Mouse (Mus musculus) limb, embryonic 11.5 days (tissue): ENCODE data around the gene Olfr352. TPM values are rescaled to one million over a fixed set of nuclear protein-coding genes. Genes with fewer than 3 reads are reported as not detected.

Experiments used
- ATAC-seq: fragments of 200-750 bp; cut with Nextera tagmentation; 2 replicates; pipeline ENCODE4 v1.8.0; 2017; ENCODE audit warnings: low read depth; ENCODE audit not compliant: insufficient number of reproducible peaks, low FRiP score, low TSS enrichment
- DNase-seq: peaks from one replicate; pipeline ENCODE4 v3.0.0-alpha.2; 2015; ENCODE audit warnings: low spot score
- H3K27ac ChIP-seq: fragments of 300-500 bp; sonication (generic); replicated peaks from 2 replicates; pipeline ENCODE4 v1.5.1; 2014; ENCODE audit warnings: low read depth, mild to moderate bottlenecking, low read length
- H3K27me3 ChIP-seq: fragments of 300-500 bp; sonication (generic); 2 replicates; pipeline ENCODE4 v1.6.1; 2014; ENCODE audit warnings: mild to moderate bottlenecking, low read length, mixed read lengths; ENCODE audit not compliant: control insufficient read depth, insufficient read depth
- H3K36me3 ChIP-seq: fragments of 300-500 bp; sonication (generic); 2 replicates; pipeline ENCODE4 v1.6.1; 2014; ENCODE audit warnings: mild to moderate bottlenecking, low read length, moderate library complexity, mixed read lengths; ENCODE audit not compliant: control insufficient read depth, insufficient read depth
- H3K4me1 ChIP-seq: fragments of 300-500 bp; sonication (generic); 2 replicates; pipeline ENCODE4 v1.6.1; 2014; ENCODE audit warnings: low read length, mixed read lengths; ENCODE audit not compliant: control insufficient read depth, insufficient read depth
- H3K4me2 ChIP-seq: fragments of 300-500 bp; sonication (generic); 2 replicates; pipeline ENCODE4 v1.6.1; 2014; ENCODE audit warnings: low read depth, mild to moderate bottlenecking, moderate library complexity; ENCODE audit not compliant: severe bottlenecking
- H3K4me3 ChIP-seq: fragments of 300-500 bp; sonication (generic); 2 replicates; pipeline ENCODE4 v1.5.1; 2014; ENCODE audit warnings: low read depth, low read length
- H3K9ac ChIP-seq: fragments of 300-500 bp; sonication (generic); 2 replicates; pipeline ENCODE4 v1.6.1; 2014; ENCODE audit warnings: mild to moderate bottlenecking, low read length
- H3K9me3 ChIP-seq: fragments of 300-500 bp; sonication (generic); 2 replicates; pipeline ENCODE4 v1.6.1; 2016; ENCODE audit warnings: low read length; ENCODE audit not compliant: control insufficient read depth
- WGBS: fragments of 180-500 bp; shearing (Covaris S2); extraction: QIAGEN DNeasy Blood & Tissue Kit; methylation state at CpG from one replicate; pipeline ENCODE4 v1.1.7; 2014; 5-methylcytosine and 5-hydroxymethylcytosine counted together
- polyA plus RNA-seq: library from polyadenylated mRNA; unstranded; fragments of >200 nt; fragmentation: Nextera tagmentation; extraction: Ambion mirVana; gene quantifications from 2 replicates; pipeline ENCODE4 v1.2.1, GENCODE M21; 2014

Olfr352 gene
- polyA plus RNA-seq: not detected in 2 replicates

- Histone ChIP-seq H3K4me1 (no peaks in the 10 kb centered on the region), H3K9ac (no peak within 1 kb of the TSS), H3K27ac (no peak within 1 kb of the TSS), H3K27me3 (no peaks in the 10 kb centered on the region), H3K4me2 (no peak within 1 kb of the TSS), H3K9me3 (peaks cover 2% of the 10 kb centered on the region; the same call in 1 of the 2 replicates), H3K36me3 (no peaks in the 10 kb centered on the region), H3K4me3 (no peak within 1 kb of the TSS)
- 75% methylated on average over 1 of the region's 1 CpGs for WGBS
- ATAC-seq (no peak), DNase-seq (no peak)
These were observed at the start of gene Olfr352 for GRCm38 (mm10) chr2:36868160-36868559. Gene Olfr352, plus strand, starts transcription at chr2:36868460.

GRCm38 (mm10) chr2:36846010-36846409, 22.2 kb upstream of the Olfr352 start, which contains the start of gene Olfr350:
Gene Olfr350, plus strand, starts transcription at chr2:36846310.
- H3K36me3 ChIP-seq: no peaks in the 10 kb centered on the region
- ATAC-seq (no peak), DNase-seq (no peak)
- H3K4me1 ChIP-seq: no peaks in the 10 kb centered on the region
- H3K9ac ChIP-seq: no peak within 1 kb of the TSS
- no peak within 1 kb of the TSS for H3K4me3 ChIP-seq
- no peak within 1 kb of the TSS for H3K27ac ChIP-seq
- no peaks in the 10 kb centered on the region for H3K27me3 ChIP-seq
- H3K4me2 ChIP-seq: no peak within 1 kb of the TSS
- 95% methylated on average over 1 of the region's 1 CpGs for WGBS
- no peaks in the 10 kb centered on the region; the same call in 1 of the 2 replicates for H3K9me3 ChIP-seq

- WGBS: 84% methylated on average over 1 of the region's 1 CpGs
- Histone ChIP-seq H3K4me3 (no peak within 1 kb of the TSS), H3K36me3 (no peaks in the 10 kb centered on the region), H3K4me2 (no peak within 1 kb of the TSS), H3K9me3 (no peaks in the 10 kb centered on the region; the same call in 1 of the 2 replicates), H3K27me3 (no peaks in the 10 kb centered on the region), H3K4me1 (no peaks in the 10 kb centered on the region), H3K27ac (no peak within 1 kb of the TSS), H3K9ac (no peak within 1 kb of the TSS)
- ATAC-seq: no peak
- DNase-seq: no peak
These were observed 5.7 kb upstream of the Olfr352 start, which contains the start of gene Olfr351 for GRCm38 (mm10) chr2:36862560-36862959. Gene Olfr351, minus strand, starts transcription at chr2:36862660.

GRCm38 (mm10) chr2:36892836-36893235, 24.6 kb downstream of the Olfr352 start, which contains the start of gene Olfr353:
Gene Olfr353, minus strand, starts transcription at chr2:36892936.
- ATAC-seq (no peak), DNase-seq (no peak)
- Histone ChIP-seq H3K36me3 (no peaks in the 10 kb centered on the region), H3K9me3 (0 out of 2 replicates have a peak, but pooled peaks cover 3% of the 10 kb centered on the region), H3K4me3 (no peak within 1 kb of the TSS), H3K27ac (no peak within 1 kb of the TSS), H3K27me3 (no peaks in the 10 kb centered on the region), H3K4me2 (no peak within 1 kb of the TSS), H3K4me1 (no peaks in the 10 kb centered on the region), H3K9ac (no peak within 1 kb of the TSS)

GRCm38 (mm10) chr2:36897114-36897513, 28.9 kb downstream of the Olfr352 start:
- Histone ChIP-seq H3K36me3 (no peaks in the 10 kb centered on the region), H3K27ac (no peak overlapping the region), H3K4me2 (no peak overlapping the region), H3K9me3 (0 out of 2 replicates have a peak, but pooled peaks cover 3% of the 10 kb centered on the region), H3K9ac (no peak overlapping the region), H3K4me1 (no peaks in the 10 kb centered on the region), H3K4me3 (no peak overlapping the region), H3K27me3 (no peaks in the 10 kb centered on the region)
- ATAC-seq: no peak
- DNase-seq: no peak

- Histone ChIP-seq H3K27ac (no peak within 1 kb of the TSS), H3K9me3 (no peaks in the 10 kb centered on the region), H3K36me3 (no peaks in the 10 kb centered on the region), H3K4me2 (no peak within 1 kb of the TSS), H3K4me3 (no peak within 1 kb of the TSS), H3K4me1 (no peaks in the 10 kb centered on the region), H3K27me3 (no peaks in the 10 kb centered on the region), H3K9ac (no peak within 1 kb of the TSS)
- DNase-seq (no peak), ATAC-seq (no peak)
These were observed 37.1 kb downstream of the Olfr352 start, which contains the start of gene Olfr354 for GRCm38 (mm10) chr2:36905380-36905779. Gene Olfr354, plus strand, starts transcription at chr2:36905680.

Other genes with a start within 250 kb of the Olfr352 start
- gene Olfr345, start 228.4 kb upstream of the Olfr352 start, polyA plus RNA-seq: not detected in 2 replicates
- not detected in 2 replicates for gene Olfr346, start 182.7 kb upstream of the Olfr352 start, polyA plus RNA-seq
- not detected in 2 replicates for gene Olfr347, start 136.6 kb upstream of the Olfr352 start, polyA plus RNA-seq
- gene Olfr348, start 84.2 kb upstream of the Olfr352 start, polyA plus RNA-seq: not detected in 2 replicates
- gene Olfr50, start 77.9 kb upstream of the Olfr352 start, polyA plus RNA-seq: not detected in 2 replicates
- not detected in 2 replicates for gene Olfr3, start 51.4 kb upstream of the Olfr352 start, polyA plus RNA-seq
- gene Olfr350, start 22.1 kb upstream of the Olfr352 start, polyA plus RNA-seq: not detected in 2 replicates
- not detected in 2 replicates for gene Olfr351, start 5.8 kb upstream of the Olfr352 start, polyA plus RNA-seq
- not detected in 2 replicates for gene Olfr353, start 24.5 kb downstream of the Olfr352 start, polyA plus RNA-seq
- gene Olfr354, start 37.2 kb downstream of the Olfr352 start, polyA plus RNA-seq: not detected in 2 replicates
- not detected in 2 replicates for gene Olfr355, start 60.4 kb downstream of the Olfr352 start, polyA plus RNA-seq
- not detected in 2 replicates for gene Olfr356, start 68.7 kb downstream of the Olfr352 start, polyA plus RNA-seq
- gene Olfr357, start 125.4 kb downstream of the Olfr352 start, polyA plus RNA-seq: not detected in 2 replicates
- not detected in 2 replicates for gene Olfr358, start 140.9 kb downstream of the Olfr352 start, polyA plus RNA-seq
- not detected in 2 replicates for gene Olfr360, start 197.3 kb downstream of the Olfr352 start, polyA plus RNA-seq
- gene Olfr361, start 220.8 kb downstream of the Olfr352 start, polyA plus RNA-seq: not detected in 2 replicates
- gene Olfr362, start 249.4 kb downstream of the Olfr352 start, polyA plus RNA-seq: not detected in 2 replicates